Mouse (Mus musculus) embryonic facial prominence, embryonic 11.5 days (tissue): ENCODE measurements around the gene Veph1. TPM values are rescaled to one million over a fixed set of nuclear protein-coding genes. Genes with fewer than 3 reads are reported as not detected.

Source experiments
- ATAC-seq: fragments of 200-750 bp; cut with Nextera tagmentation; replicated peaks from 2 replicates; pipeline ENCODE4 v1.8.0; 2017; ENCODE audit warnings: low read depth; ENCODE audit not compliant: insufficient number of reproducible peaks, low FRiP score, low TSS enrichment
- DNase-seq: peaks from one replicate; pipeline ENCODE4 v3.0.0-alpha.2; 2015; ENCODE audit warnings: low spot score
- H3K27ac ChIP-seq: fragments of 300-500 bp; sonication (generic); replicated peaks from 2 replicates; pipeline ENCODE4 v1.5.1; 2014; ENCODE audit warnings: mild to moderate bottlenecking, low read depth, low read length, control low read depth
- H3K27me3 ChIP-seq: fragments of 300-500 bp; sonication (generic); 2 replicates; pipeline ENCODE4 v1.6.1; 2014; ENCODE audit warnings: mild to moderate bottlenecking, low read length, moderate library complexity, mixed read lengths; ENCODE audit not compliant: control insufficient read depth, insufficient read depth
- H3K36me3 ChIP-seq: fragments of 300-500 bp; sonication (generic); replicated peaks from 2 replicates; pipeline ENCODE4 v1.6.1; 2014; ENCODE audit warnings: low read depth, mild to moderate bottlenecking, low read length, moderate library complexity, mixed read lengths; ENCODE audit not compliant: control insufficient read depth, insufficient read depth
- H3K4me1 ChIP-seq: fragments of 300-500 bp; sonication (generic); 2 replicates; pipeline ENCODE4 v1.6.1; 2014; ENCODE audit warnings: low read length, mixed read lengths; ENCODE audit not compliant: control insufficient read depth, insufficient read depth
- H3K4me2 ChIP-seq: fragments of 300-500 bp; sonication (generic); 2 replicates; pipeline ENCODE4 v1.6.1; 2014; ENCODE audit warnings: low read depth, mild to moderate bottlenecking, control low read depth, low read length, moderate library complexity
- H3K4me3 ChIP-seq: fragments of 300-500 bp; sonication (generic); 2 replicates; pipeline ENCODE4 v1.5.1; 2014; ENCODE audit warnings: low read depth, low read length, control low read depth
- H3K9ac ChIP-seq: fragments of 300-500 bp; sonication (generic); replicated peaks from 2 replicates; pipeline ENCODE4 v1.6.1; 2014; ENCODE audit warnings: mild to moderate bottlenecking, control low read depth, low read length
- H3K9me3 ChIP-seq: fragments of 300-500 bp; sonication (generic); replicated peaks from 2 replicates; pipeline ENCODE4 v1.6.1; 2016; ENCODE audit warnings: mild to moderate bottlenecking, low read length, inconsistent platforms, mixed read lengths; ENCODE audit not compliant: control insufficient read depth
- WGBS: fragments of 180-500 bp; shearing (Covaris S2); extraction: QIAGEN DNeasy Blood & Tissue Kit; methylation state at CpG from one replicate; pipeline ENCODE4 v1.1.7; 2014; 5-methylcytosine and 5-hydroxymethylcytosine counted together
- polyA plus RNA-seq: library from polyadenylated mRNA; unstranded; fragments of >200 nt; fragmentation: Nextera tagmentation; extraction: Ambion mirVana; gene quantifications from 2 replicates; pipeline ENCODE4 v1.2.1, GENCODE M21; 2014

The Veph1 gene
- polyA plus RNA-seq, 1 experiment from 2014 or later: 5.5 TPM

DNA sequence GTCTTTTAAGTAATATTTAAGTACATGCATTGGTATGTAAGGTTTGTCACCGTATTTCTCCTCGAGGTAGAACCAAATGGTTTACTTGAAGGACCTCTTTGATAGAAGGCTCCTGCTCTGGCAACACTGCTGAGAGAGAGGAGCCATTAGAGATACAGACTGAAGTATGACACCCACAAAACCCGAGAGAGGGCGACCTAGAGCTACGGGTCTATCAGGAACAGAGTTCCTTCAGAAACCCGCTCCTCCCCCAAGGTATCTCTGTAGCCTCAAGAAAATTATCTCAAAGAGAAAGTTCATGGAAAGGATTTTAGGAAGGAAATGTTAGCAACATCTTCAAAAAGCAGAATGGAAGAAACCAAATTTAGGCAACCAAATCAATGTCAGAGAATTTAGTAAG is 232.8 kb downstream of the Veph1 start:
- Histone ChIP-seq H3K27me3 (no peaks in the 10 kb centered on the region), H3K9me3 (no peaks in the 10 kb centered on the region), H3K36me3 (no peaks in the 10 kb centered on the region), H3K9ac (no peak overlapping the region), H3K4me3 (no peak overlapping the region), H3K4me2 (no peak overlapping the region), H3K27ac (no peak overlapping the region), H3K4me1 (no peaks in the 10 kb centered on the region)
- DNase-seq: peak; percentile 41
- 39% methylated on average over 6 of the region's 6 CpGs for WGBS
- ATAC-seq: no peak

- H3K27me3 ChIP-seq: no peaks in the 10 kb centered on the region
- DNase-seq (no peak), ATAC-seq (no peak)
- WGBS: 92% methylated on average over 16 of the region's 16 CpGs
- no peak overlapping the region for H3K4me3 ChIP-seq
- H3K9ac ChIP-seq: no peak overlapping the region
- H3K36me3 ChIP-seq: no peaks in the 10 kb centered on the region
- no peaks in the 10 kb centered on the region for H3K4me1 ChIP-seq
- no peak overlapping the region for H3K4me2 ChIP-seq
- no peak overlapping the region for H3K27ac ChIP-seq
- H3K9me3 ChIP-seq: no peaks in the 10 kb centered on the region
Observed at GRCm38 (mm10) chr3:66056912-66057311, 239.7 kb downstream of the Veph1 start.

DNA sequence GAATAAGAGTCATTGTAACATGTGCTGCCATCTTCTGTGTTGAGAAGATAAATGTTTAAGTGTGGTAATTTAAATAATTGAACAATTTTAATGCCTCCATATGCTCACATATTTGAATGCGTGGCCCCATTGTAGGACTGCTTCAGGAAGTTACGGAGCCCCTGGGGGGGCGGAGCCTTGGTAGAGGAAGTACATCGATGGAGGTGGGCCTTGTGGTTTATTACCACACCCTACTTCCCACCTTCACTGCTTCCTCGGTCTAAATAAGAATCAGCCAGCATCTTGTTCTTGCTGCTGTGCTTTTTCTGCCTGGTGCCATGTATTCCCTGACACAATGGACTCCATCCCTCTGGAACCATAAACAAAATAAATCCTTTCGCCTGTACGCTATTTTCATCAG is 241.0 kb downstream of the Veph1 start:
- H3K4me1 ChIP-seq: no peaks in the 10 kb centered on the region
- no peak overlapping the region for H3K9ac ChIP-seq
- DNase-seq (no peak), ATAC-seq (no peak)
- no peak overlapping the region for H3K4me2 ChIP-seq
- H3K9me3 ChIP-seq: no peaks in the 10 kb centered on the region
- no peak overlapping the region for H3K27ac ChIP-seq
- H3K4me3 ChIP-seq: no peak overlapping the region
- WGBS: 92% methylated on average over 7 of the region's 7 CpGs
- no peaks in the 10 kb centered on the region for H3K36me3 ChIP-seq
- no peaks in the 10 kb centered on the region for H3K27me3 ChIP-seq

DNA sequence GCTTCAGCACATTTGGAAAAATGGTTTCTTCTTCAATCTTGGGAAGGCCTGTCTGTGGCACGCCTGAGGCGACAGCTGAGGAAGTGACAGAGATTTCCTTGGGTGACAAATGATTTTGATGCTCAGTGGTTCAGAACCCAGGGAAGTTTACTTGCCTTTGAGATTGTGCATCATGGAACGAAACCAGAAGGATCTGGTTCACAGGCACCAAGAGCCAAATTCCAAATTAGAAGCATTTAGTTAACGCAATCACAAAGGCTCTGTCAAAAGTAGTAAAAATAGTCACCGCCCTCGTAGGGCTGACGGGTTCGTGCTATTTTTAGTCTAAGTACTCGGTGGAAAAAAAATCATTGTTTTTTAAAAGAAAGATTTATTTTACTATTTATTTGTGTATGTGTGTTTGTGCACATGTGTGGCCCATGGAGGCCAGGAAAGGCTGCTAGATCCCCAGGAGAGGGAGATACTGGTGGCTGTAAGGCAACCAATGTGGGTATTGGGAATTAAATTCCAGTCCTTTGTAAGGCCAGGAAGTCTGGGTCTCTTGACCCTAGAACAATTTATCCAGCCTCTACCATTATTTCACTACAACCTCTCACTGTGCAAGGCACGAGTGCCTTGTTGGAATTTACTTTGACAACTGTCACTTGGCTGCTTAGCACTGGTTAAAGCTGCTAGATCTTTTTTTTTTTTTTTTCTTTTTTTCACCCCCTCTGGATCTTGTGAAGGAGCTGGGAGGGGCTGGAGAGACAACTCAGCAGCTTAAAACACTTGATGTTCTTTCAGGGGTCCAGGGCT is 246.3 kb downstream of the Veph1 start:
- Histone ChIP-seq H3K36me3 (no peaks in the 10 kb centered on the region), H3K27ac (no peak overlapping the region), H3K4me3 (no peak overlapping the region), H3K9me3 (no peaks in the 10 kb centered on the region), H3K27me3 (no peaks in the 10 kb centered on the region), H3K4me2 (no peak overlapping the region), H3K4me1 (no peaks in the 10 kb centered on the region), H3K9ac (no peak overlapping the region)
- WGBS: 55% methylated on average over 10 of the region's 10 CpGs
- no peak for ATAC-seq
- DNase-seq: no peak

GRCm38 (mm10) chr3:66040857-66041494 is 255.7 kb downstream of the Veph1 start:
- peak overlapping the region; percentile 3; the same call in 1 of the 2 replicates for H3K27ac ChIP-seq
- WGBS: 55% methylated on average over 5 of the region's 5 CpGs
- peak; percentile 67 for DNase-seq

DNA sequence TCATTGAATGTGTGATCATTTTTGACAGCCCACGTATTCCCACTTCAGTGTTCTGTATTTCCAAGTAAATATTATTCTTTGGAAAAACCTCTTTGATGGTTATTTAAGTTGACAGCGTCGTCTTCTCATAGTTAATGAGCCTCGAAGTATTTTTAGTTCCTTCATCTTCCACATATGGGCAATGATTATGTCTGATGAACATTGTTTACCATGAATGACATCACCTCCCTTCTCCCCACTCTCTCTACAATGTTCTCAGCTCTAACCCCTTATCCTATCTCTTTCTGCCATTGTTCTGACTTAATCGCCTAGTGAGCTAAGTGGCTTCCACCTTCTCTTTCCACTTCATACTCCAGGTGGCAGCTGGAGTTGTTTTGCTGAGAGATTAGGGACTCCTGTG is 261.4 kb downstream of the Veph1 start:
- no peak overlapping the region for H3K4me3 ChIP-seq
- no peaks in the 10 kb centered on the region for H3K9me3 ChIP-seq
- no peaks in the 10 kb centered on the region for H3K27me3 ChIP-seq
- H3K9ac ChIP-seq: no peak overlapping the region
- H3K4me2 ChIP-seq: no peak overlapping the region
- H3K4me1 ChIP-seq: no peaks in the 10 kb centered on the region
- no peak for ATAC-seq
- no peaks in the 10 kb centered on the region for H3K36me3 ChIP-seq
- DNase-seq: no peak
- WGBS: 77% methylated on average over 5 of the region's 5 CpGs
- no peak overlapping the region for H3K27ac ChIP-seq

More at GRCm38 (mm10) chr3:66040857-66041494, 255.7 kb downstream of the Veph1 start:
- Histone ChIP-seq H3K27me3 (no peaks in the 10 kb centered on the region), H3K4me3 (no peak overlapping the region), H3K9ac (no peak overlapping the region), H3K36me3 (no peaks in the 10 kb centered on the region), H3K4me1 (no peaks in the 10 kb centered on the region), H3K9me3 (no peaks in the 10 kb centered on the region), H3K4me2 (no peak overlapping the region)
- peak; percentile 84 for ATAC-seq

- H3K4me2 ChIP-seq: no peak overlapping the region
- H3K4me1 ChIP-seq: no peaks in the 10 kb centered on the region
- DNase-seq (no peak), ATAC-seq (no peak)
- no peak overlapping the region for H3K4me3 ChIP-seq
- no peak overlapping the region for H3K9ac ChIP-seq
- no peaks in the 10 kb centered on the region for H3K9me3 ChIP-seq
- WGBS: 66% methylated on average over 2 of the region's 2 CpGs
- no peaks in the 10 kb centered on the region for H3K36me3 ChIP-seq
- no peak overlapping the region for H3K27ac ChIP-seq
- no peaks in the 10 kb centered on the region for H3K27me3 ChIP-seq
Observed at GRCm38 (mm10) chr3:66033346-66033745, 263.3 kb downstream of the Veph1 start.

- H3K9me3 ChIP-seq: no peaks in the 10 kb centered on the region
- DNase-seq: no peak
- H3K27ac ChIP-seq: no peak overlapping the region
- 76% methylated on average over 3 of the region's 3 CpGs for WGBS
- no peak overlapping the region for H3K4me3 ChIP-seq
- no peaks in the 10 kb centered on the region for H3K4me1 ChIP-seq
- no peak overlapping the region for H3K9ac ChIP-seq
- H3K4me2 ChIP-seq: no peak overlapping the region
- ATAC-seq: no peak
- no peaks in the 10 kb centered on the region for H3K36me3 ChIP-seq
- H3K27me3 ChIP-seq: no peaks in the 10 kb centered on the region
Observed at GRCm38 (mm10) chr3:66025454-66025853, 271.2 kb downstream of the Veph1 start.
